Mouse (Mus musculus) bone marrow, adult 2 months (tissue): Measurements from ENCODE around the gene Slc2a13.

Experiments
- CTCF ChIP-seq: fragments of 200-500 bp; IDR thresholded peaks from 2 replicates; pipeline ENCODE4 v1.5.1; 2011; ENCODE audit warnings: low read length, control low read depth; ENCODE audit not compliant: control insufficient read depth, insufficient read depth
- POLR2A ChIP-seq: fragments of 200-500 bp; IDR thresholded peaks from 2 replicates; pipeline ENCODE4 v1.6.1; 2011; ENCODE audit warnings: low read depth, mild to moderate bottlenecking, control low read depth, low read length, borderline replicate concordance; ENCODE audit not compliant: control insufficient read depth

DNA sequence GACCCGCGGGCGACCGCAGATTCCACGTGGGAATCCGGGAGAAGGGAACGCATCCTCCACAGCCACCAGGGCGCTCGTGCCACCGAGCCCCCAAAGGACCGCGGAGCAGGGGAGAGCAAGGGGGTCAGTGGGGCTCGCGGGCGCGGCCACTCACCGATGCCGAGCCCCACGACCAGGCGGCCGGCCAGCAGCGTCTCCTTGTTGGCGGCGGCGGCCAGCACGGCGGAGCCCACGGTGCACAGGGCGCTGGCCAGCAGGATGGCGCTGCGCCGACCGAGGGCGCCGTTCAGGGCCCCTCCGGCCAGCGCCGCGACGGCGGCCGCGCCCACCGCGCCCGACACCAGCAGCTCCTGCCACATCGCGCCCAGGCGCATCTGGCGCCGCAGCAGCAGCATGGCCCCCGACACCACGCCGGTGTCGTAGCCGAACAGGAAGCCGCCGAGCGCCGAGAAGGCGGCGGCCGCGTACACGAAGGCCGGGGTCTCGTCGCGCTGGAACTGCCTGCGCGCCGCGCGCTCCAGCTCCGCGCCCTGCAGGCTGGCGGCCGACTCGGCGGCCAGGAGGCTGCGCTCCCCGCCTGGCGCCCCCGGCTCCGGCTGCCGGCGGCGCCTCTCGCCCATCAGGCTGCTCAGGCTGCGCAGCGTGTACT is 516 bp downstream of the Slc2a13 start:
- TF ChIP-seq CTCF (no peak), POLR2A (no peak)
